Mouse (Mus musculus): Measurements from ENCODE around the gene Fbxo44. TPM values are rescaled to one million over a fixed set of nuclear protein-coding genes. Genes with fewer than 3 reads are reported as not detected.
A peak's percentile ranks its signal among the peaks of the same experiment; 100 is the strongest.

The Fbxo44 gene
- polyA plus RNA-seq, 1 experiment from 2014 or later: 0.63 TPM

DNA sequence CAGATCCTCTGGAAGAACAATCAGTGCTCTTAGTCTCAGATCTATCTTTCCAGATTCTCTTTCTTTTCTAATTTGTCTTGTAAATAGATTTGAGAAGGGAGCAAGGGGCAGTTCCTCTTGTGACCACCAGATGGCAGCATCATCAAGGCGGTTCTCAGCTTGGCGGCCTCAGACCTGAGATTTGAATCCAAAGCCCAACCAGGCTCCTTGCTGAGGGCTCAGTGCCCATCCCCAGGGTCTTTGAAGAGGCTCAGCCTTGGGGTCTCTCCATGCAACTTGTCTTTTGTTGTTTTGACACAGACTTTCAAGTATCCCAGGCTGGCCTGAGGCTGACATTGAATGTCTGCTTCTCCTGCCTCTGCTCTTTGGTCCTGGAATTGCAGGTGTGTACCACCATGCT, 10.6 kb upstream of the Fbxo44 start:
- H3K27me3 ChIP-seq (ENCODE audit: control insufficient read depth, insufficient read depth, low read depth, low read length): peaks cover 77% of the 10 kb centered on the region
- 0% methylated on average over 2 of the region's 2 CpGs for WGBS (ENCODE audit: insufficient replicate concordance)
- H3K4me3 ChIP-seq (ENCODE audit: low read depth, low read length): no peak overlapping the region
- no peak overlapping the region for H3K4me2 ChIP-seq (ENCODE audit: low read depth, low read length)
- H3K9ac ChIP-seq (ENCODE audit: low read depth, low read length): no peak overlapping the region
- no peaks in the 10 kb centered on the region for H3K9me3 ChIP-seq (replicated peaks; ENCODE audit: control insufficient read depth, low read length)
- ATAC-seq (ENCODE audit: low read depth): no peak
- no peaks in the 10 kb centered on the region for H3K36me3 ChIP-seq (ENCODE audit: control insufficient read depth, insufficient read depth)
- no peaks in the 10 kb centered on the region for H3K4me1 ChIP-seq (ENCODE audit: control insufficient read depth, low read depth, low read length)
- no peak overlapping the region for H3K27ac ChIP-seq (ENCODE audit: low read length)

- no peak overlapping the region for H3K27ac ChIP-seq (ENCODE audit: low read length)
- no peak for ATAC-seq (ENCODE audit: low read depth)
- no peak overlapping the region for H3K4me3 ChIP-seq (ENCODE audit: low read depth, low read length)
- no peaks in the 10 kb centered on the region for H3K9me3 ChIP-seq (replicated peaks; ENCODE audit: control insufficient read depth, low read length)
- no peaks in the 10 kb centered on the region for H3K36me3 ChIP-seq (ENCODE audit: control insufficient read depth, insufficient read depth)
- peaks cover 77% of the 10 kb centered on the region for H3K27me3 ChIP-seq (ENCODE audit: control insufficient read depth, insufficient read depth, low read depth, low read length)
- H3K4me1 ChIP-seq (ENCODE audit: control insufficient read depth, low read depth, low read length): no peaks in the 10 kb centered on the region
- 10% methylated on average over 15 of the region's 15 CpGs for WGBS (ENCODE audit: insufficient replicate concordance)
- H3K4me2 ChIP-seq (ENCODE audit: low read depth, low read length): no peak overlapping the region
- no peak overlapping the region for H3K9ac ChIP-seq (ENCODE audit: low read depth, low read length)
Observed at GRCm38 (mm10) chr4:148169586-148169985, 9.3 kb upstream of the Fbxo44 start.

DNA sequence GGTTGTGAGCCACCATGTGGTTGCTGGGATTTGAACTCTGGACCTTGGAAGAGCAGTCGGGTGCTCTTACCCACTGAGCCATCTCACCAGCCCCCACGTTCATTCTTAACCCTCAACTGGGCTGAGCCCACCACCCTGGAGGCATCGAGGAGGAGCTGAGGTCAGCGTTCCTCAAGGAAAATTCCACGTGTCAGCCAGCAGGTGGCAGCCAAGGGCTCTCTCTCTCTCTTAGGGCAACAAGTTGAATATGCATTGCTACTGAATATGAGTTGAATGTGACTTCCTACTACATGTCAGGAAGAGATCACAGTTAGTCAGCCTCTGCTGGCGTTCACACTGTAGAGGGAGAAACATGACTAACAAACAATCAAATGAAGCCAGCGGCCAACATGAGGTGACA, 8.0 kb upstream of the Fbxo44 start:
- H3K4me1 ChIP-seq (ENCODE audit: control insufficient read depth, low read depth, low read length): no peaks in the 10 kb centered on the region
- H3K36me3 ChIP-seq (ENCODE audit: control insufficient read depth, insufficient read depth): no peaks in the 10 kb centered on the region
- ATAC-seq (ENCODE audit: low read depth): no peak
- no peak overlapping the region for H3K4me3 ChIP-seq (ENCODE audit: low read depth, low read length)
- 13% methylated on average over 7 of the region's 7 CpGs for WGBS (ENCODE audit: insufficient replicate concordance)
- no peaks in the 10 kb centered on the region for H3K9me3 ChIP-seq (replicated peaks; ENCODE audit: control insufficient read depth, low read length)
- H3K27me3 ChIP-seq (ENCODE audit: control insufficient read depth, insufficient read depth, low read depth, low read length): peaks cover 77% of the 10 kb centered on the region
- H3K27ac ChIP-seq (ENCODE audit: low read length): no peak overlapping the region
- no peak overlapping the region for H3K4me2 ChIP-seq (ENCODE audit: low read depth, low read length)
- H3K9ac ChIP-seq (ENCODE audit: low read depth, low read length): no peak overlapping the region

- Histone ChIP-seq H3K4me2 (ENCODE audit: low read depth, low read length) (no peak overlapping the region), H3K36me3 (ENCODE audit: control insufficient read depth, insufficient read depth) (no peaks in the 10 kb centered on the region), H3K4me3 (ENCODE audit: low read depth, low read length) (no peak overlapping the region), H3K9me3 (replicated peaks; ENCODE audit: control insufficient read depth, low read length) (no peaks in the 10 kb centered on the region), H3K4me1 (ENCODE audit: control insufficient read depth, low read depth, low read length) (no peaks in the 10 kb centered on the region), H3K27ac (ENCODE audit: low read length) (no peak overlapping the region), H3K9ac (ENCODE audit: low read depth, low read length) (no peak overlapping the region), H3K27me3 (ENCODE audit: control insufficient read depth, insufficient read depth, low read depth, low read length) (peaks cover 77% of the 10 kb centered on the region)
- no peak for ATAC-seq (ENCODE audit: low read depth)
- 21% methylated on average over 4 of the region's 4 CpGs for WGBS (ENCODE audit: insufficient replicate concordance)
Observed at GRCm38 (mm10) chr4:148166986-148167385, 6.7 kb upstream of the Fbxo44 start.

DNA sequence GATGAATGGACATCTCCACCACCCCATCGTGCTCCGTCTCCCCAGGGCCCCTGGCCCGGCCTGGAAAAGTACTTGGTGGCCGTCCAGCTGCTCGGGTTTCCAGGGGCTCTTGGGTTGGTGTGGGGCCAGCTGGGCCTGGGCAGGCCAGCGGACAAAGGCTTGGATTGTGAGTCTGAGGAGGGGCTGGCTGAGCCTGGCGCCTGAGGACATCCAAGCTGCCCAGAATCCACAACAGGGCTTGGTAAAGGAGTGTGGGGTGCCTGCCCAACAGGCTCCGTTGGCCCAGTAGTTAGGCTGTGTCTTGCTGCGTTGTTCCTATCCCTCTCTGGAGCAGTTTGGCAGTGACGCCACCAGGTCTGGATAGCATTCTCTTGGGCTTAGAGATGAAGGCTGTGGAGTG, 6.1 kb upstream of the Fbxo44 start:
- Histone ChIP-seq H3K36me3 (ENCODE audit: control insufficient read depth, insufficient read depth) (no peaks in the 10 kb centered on the region), H3K4me1 (ENCODE audit: control insufficient read depth, low read depth, low read length) (no peaks in the 10 kb centered on the region), H3K9me3 (replicated peaks; ENCODE audit: control insufficient read depth, low read length) (no peaks in the 10 kb centered on the region), H3K4me3 (ENCODE audit: low read depth, low read length) (no peak overlapping the region), H3K27me3 (ENCODE audit: control insufficient read depth, insufficient read depth, low read depth, low read length) (peaks cover 77% of the 10 kb centered on the region), H3K27ac (ENCODE audit: low read length) (no peak overlapping the region), H3K4me2 (ENCODE audit: low read depth, low read length) (no peak overlapping the region), H3K9ac (ENCODE audit: low read depth, low read length) (no peak overlapping the region)
- ATAC-seq (ENCODE audit: low read depth): no peak
- WGBS (ENCODE audit: insufficient replicate concordance): 13% methylated on average over 10 of the region's 10 CpGs

DNA sequence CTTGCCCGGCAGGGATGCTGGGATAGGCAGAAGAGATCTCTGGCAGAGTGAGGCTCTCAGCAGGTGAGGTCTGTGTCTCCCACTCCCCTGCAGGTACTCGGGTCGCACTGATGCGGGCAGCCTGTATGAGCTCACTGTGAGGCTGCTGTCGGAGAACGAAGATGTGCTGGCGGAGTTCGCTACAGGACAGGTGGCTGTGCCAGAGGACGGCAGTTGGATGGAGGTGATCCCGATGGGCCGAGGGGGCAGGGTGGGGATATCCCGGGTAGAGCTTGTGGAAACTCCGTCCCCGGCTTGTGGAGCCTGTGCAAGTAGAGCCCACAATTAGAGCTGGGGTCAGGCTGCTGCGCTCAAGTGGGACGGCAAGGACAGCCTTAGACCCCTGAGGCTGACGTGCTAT, 5.3 kb upstream of the Fbxo44 start:
- Histone ChIP-seq H3K4me1 (ENCODE audit: control insufficient read depth, low read depth, low read length) (peaks cover 1% of the 10 kb centered on the region), H3K27ac (ENCODE audit: low read length) (no peak overlapping the region), H3K36me3 (ENCODE audit: control insufficient read depth, insufficient read depth) (no peaks in the 10 kb centered on the region), H3K4me2 (ENCODE audit: low read depth, low read length) (no peak overlapping the region), H3K4me3 (ENCODE audit: low read depth, low read length) (no peak overlapping the region), H3K27me3 (ENCODE audit: control insufficient read depth, insufficient read depth, low read depth, low read length) (peaks cover 80% of the 10 kb centered on the region), H3K9ac (ENCODE audit: low read depth, low read length) (no peak overlapping the region), H3K9me3 (replicated peaks; ENCODE audit: control insufficient read depth, low read length) (no peaks in the 10 kb centered on the region)
- WGBS (ENCODE audit: insufficient replicate concordance): 12% methylated on average over 17 of the region's 17 CpGs
- no peak for ATAC-seq (ENCODE audit: low read depth)

DNA sequence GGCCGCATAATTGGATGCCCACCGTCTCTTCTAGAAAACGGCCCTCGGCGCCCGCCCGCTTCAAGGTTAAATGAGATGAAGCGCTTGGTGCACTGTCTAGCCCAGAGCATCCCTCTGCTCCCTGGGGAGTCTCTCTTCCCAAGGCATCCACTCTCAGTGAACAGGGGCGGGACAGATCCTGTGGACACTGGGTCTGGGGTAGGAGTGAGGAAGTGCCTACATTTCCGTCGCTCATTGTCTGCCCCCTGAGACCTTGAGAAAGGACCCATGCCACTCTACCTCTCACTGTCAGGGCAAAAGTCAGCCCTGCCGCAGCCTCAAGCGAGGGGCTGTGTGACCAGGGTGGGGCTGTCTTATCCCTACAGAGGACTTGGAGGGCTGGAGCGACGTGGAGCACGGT, 4.2 kb upstream of the Fbxo44 start:
- no peak overlapping the region for H3K4me2 ChIP-seq (ENCODE audit: low read depth, low read length)
- 1% methylated on average over 16 of the region's 16 CpGs for WGBS (ENCODE audit: insufficient replicate concordance)

GRCm38 (mm10) chr4:148164002-148164439, 3.7 kb upstream of the Fbxo44 start:
- no peak overlapping the region for H3K4me2 ChIP-seq (ENCODE audit: low read depth, low read length)
- no peaks in the 10 kb centered on the region for H3K36me3 ChIP-seq (ENCODE audit: control insufficient read depth, insufficient read depth)
- 2% methylated on average over 27 of the region's 29 CpGs for WGBS (ENCODE audit: insufficient replicate concordance)
- H3K9ac ChIP-seq (ENCODE audit: low read depth, low read length): no peak overlapping the region
- H3K9me3 ChIP-seq (replicated peaks; ENCODE audit: control insufficient read depth, low read length): no peaks in the 10 kb centered on the region
- no peak overlapping the region for H3K27ac ChIP-seq (ENCODE audit: low read length)
- ATAC-seq (ENCODE audit: low read depth): peak; percentile 3; the same call in 1 of the 2 replicates
- H3K4me1 ChIP-seq (ENCODE audit: control insufficient read depth, low read depth, low read length): peaks cover 17% of the 10 kb centered on the region
- peak overlapping the region; percentile 17; the same call in 1 of the 2 replicates for H3K4me3 ChIP-seq (ENCODE audit: low read depth, low read length)
- peaks cover 85% of the 10 kb centered on the region for H3K27me3 ChIP-seq (ENCODE audit: control insufficient read depth, insufficient read depth, low read depth, low read length)

More for the DNA sequence above, 4.2 kb upstream of the Fbxo44 start:
- Histone ChIP-seq H3K9ac (ENCODE audit: low read depth, low read length) (no peak overlapping the region), H3K9me3 (replicated peaks; ENCODE audit: control insufficient read depth, low read length) (no peaks in the 10 kb centered on the region), H3K27ac (ENCODE audit: low read length) (no peak overlapping the region), H3K4me3 (ENCODE audit: low read depth, low read length) (no peak overlapping the region), H3K27me3 (ENCODE audit: control insufficient read depth, insufficient read depth, low read depth, low read length) (peaks cover 82% of the 10 kb centered on the region), H3K4me1 (ENCODE audit: control insufficient read depth, low read depth, low read length) (peaks cover 12% of the 10 kb centered on the region), H3K36me3 (ENCODE audit: control insufficient read depth, insufficient read depth) (no peaks in the 10 kb centered on the region)
- no peak for ATAC-seq (ENCODE audit: low read depth)

- peak; percentile 86 for ATAC-seq (ENCODE audit: low read depth)
- under 1% methylated on average over 49 of the region's 55 CpGs for WGBS (ENCODE audit: insufficient replicate concordance)
- peak overlapping the region; percentile 63 for H3K9ac ChIP-seq (ENCODE audit: low read depth, low read length)
- H3K36me3 ChIP-seq (ENCODE audit: control insufficient read depth, insufficient read depth): no peaks in the 10 kb centered on the region
- peak overlapping the region; percentile 96 for H3K4me2 ChIP-seq (ENCODE audit: low read depth, low read length)
- no peak overlapping the region for H3K27ac ChIP-seq (ENCODE audit: low read length)
- H3K4me3 ChIP-seq (ENCODE audit: low read depth, low read length): peak overlapping the region; percentile 65
- H3K4me1 ChIP-seq (ENCODE audit: control insufficient read depth, low read depth, low read length): peaks cover 19% of the 10 kb centered on the region
- H3K9me3 ChIP-seq (replicated peaks; ENCODE audit: control insufficient read depth, low read length): no peaks in the 10 kb centered on the region
- peaks cover 68% of the 10 kb centered on the region for H3K27me3 ChIP-seq (ENCODE audit: control insufficient read depth, insufficient read depth, low read depth, low read length)
Observed at GRCm38 (mm10) chr4:148159544-148160435, 492 bp downstream of the Fbxo44 start.
